Mouse (Mus musculus): ENCODE measurements around the gene Canx.
"Not testable (repeated sequence)": the region's sequence is repeated elsewhere in the genome, so short reads cannot be mapped to it uniquely, and the experiment has no call there.

Canx gene

GRCm38 (mm10) chr11:50325496-50326301 lies at the start of gene Canx:
Canx (minus strand) TSS chr11:50325673.
- peak; percentile 98 to 99 for DNase-seq (ENCODE audit: low spot score in 2 of 2)

GRCm38 (mm10) chr11:50374286-50375015 lies 49.0 kb upstream of the Canx start:
- DNase-seq (ENCODE audit: low spot score in 2 of 2), result no peak

- no peak for DNase-seq (ENCODE audit: low spot score in 2 of 2)
Observed at GRCm38 (mm10) chr11:50373621-50374020, 48.1 kb upstream of the Canx start.

DNA sequence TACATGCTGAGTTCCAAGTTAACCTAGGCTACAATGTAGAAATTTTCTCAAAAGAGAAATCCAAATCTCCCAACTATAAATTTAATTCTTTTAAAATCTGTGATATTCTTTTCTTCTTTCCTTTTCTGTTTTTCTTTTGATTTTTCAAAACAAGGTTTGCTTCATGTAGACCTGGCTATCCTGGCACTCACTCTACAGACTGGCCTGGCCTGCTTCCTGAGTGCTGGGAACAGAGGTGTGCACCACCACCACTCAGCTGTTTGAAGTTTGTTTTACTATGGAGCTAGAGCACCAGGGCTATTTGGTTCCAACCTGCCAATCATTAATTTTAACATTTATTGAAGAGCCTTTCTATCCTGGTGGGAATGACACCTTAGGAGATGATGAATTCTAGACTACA lies 47.6 kb upstream of the Canx start:
- DNase-seq (ENCODE audit: low spot score in 2 of 2), result no peak

DNA sequence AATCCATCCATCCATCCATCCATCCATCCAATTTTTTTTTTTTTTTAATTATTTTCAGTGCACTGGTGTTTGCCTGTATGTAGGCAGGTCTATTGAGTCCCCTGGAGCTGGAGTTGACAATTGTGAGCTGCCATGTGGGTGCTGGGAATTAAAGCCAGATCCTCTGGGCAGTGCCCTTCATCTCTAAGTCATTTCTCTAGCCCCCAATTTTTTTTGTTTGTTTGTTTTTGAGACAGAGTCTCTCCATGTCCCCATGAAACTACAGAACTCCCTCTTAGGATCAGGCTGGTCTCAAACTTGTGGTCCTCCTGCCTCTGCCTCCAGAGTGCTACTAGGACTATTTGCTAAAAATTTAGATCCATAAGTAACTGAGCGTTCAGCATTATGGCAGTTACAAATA lies 46.4 kb upstream of the Canx start:
- DNase-seq (ENCODE audit: low spot score in 2 of 2), result no peak

DNA sequence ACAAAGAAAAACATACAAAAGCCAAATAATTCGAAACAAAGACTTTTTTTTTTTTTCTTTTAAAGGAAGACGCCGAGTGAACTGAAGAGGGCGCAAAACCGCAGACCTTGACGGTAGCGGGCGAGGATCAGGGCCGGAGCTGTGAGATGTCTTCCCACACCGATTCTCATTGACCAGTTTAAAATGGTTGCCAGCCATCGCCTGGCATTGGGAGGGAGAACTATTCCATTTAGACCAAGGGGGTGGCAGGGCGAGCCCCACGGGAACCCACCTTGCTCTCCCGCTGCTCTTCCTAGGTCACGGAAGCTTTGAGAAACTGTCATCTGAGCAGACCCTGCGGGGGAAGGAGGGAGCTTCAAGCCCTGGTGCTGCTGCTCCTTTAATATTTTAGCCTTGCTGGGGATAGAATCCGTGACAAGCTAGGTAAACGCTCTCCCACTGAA lies 45.9 kb upstream of the Canx start:
- no peak for DNase-seq (ENCODE audit: low spot score in 2 of 2)

DNA sequence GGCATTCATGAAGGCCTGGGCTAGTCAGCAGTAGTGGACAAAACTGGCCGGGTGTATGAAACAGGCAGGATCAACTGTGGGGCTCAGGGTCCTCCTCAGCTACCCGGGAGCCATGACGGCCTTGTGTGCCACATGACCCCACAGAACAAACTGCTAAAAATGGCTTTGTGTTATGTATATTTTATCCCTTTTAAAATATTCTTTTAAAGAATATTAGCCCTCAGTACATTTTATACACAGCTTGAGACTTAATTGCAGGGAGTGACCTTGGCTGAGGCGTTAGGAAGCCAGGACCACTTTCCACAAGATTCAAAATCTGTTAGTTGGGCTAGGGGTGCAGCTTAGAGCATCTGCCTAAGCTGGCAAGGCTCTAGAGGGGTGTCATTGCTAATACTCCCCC lies 45.5 kb upstream of the Canx start:
- no peak for DNase-seq (ENCODE audit: low spot score in 2 of 2)

- DNase-seq (ENCODE audit: low spot score in 2 of 2), result no peak
Observed at GRCm38 (mm10) chr11:50369360-50369911, 44.0 kb upstream of the Canx start.

GRCm38 (mm10) chr11:50367531-50367930 lies 42.1 kb upstream of the Canx start:
- DNase-seq (ENCODE audit: low spot score in 2 of 2), result no peak

GRCm38 (mm10) chr11:50365322-50365721 lies 39.8 kb upstream of the Canx start:
- no peak for DNase-seq (ENCODE audit: low spot score in 2 of 2)

- DNase-seq (ENCODE audit: low spot score in 2 of 2), result peak; percentile 48 to 67
Observed at GRCm38 (mm10) chr11:50364548-50364947, 39.1 kb upstream of the Canx start.

- not testable (repeated sequence) for DNase-seq (ENCODE audit: low spot score in 2 of 2)
Observed at GRCm38 (mm10) chr11:50361282-50361681, 35.8 kb upstream of the Canx start.

- DNase-seq (ENCODE audit: low spot score in 2 of 2), result peak; percentile 49 to 64
Observed at GRCm38 (mm10) chr11:50358950-50359861, 33.7 kb upstream of the Canx start.

- no peak for DNase-seq (ENCODE audit: low spot score in 2 of 2)
Observed at GRCm38 (mm10) chr11:50355395-50355794, 29.9 kb upstream of the Canx start.

GRCm38 (mm10) chr11:50354851-50355250 lies 29.4 kb upstream of the Canx start:
- no peak for DNase-seq (ENCODE audit: low spot score in 2 of 2)

DNA sequence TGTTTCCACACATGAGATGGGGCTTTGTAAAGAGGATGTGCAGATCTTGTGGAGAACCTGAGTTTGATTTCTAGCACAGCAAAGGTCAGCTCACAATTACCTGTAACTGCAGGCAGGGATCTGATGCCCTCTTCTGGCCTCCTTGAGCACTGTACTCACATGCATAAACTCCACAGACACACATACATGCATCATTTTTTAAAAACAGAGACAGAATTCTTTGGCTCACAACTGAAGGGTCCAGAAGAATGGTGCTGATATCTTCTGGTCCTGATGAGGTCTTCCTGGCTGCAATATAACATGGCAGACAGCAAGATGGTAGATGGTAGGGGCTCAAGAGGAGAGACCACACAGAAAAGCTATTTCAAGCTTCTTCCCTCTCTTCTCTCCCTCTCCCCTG lies 28.7 kb upstream of the Canx start, which contains the start of gene Cby3:
Gene Cby3, plus strand, starts transcription at position 301 of the 400 bp plus-strand sequence.
- no peak for DNase-seq (ENCODE audit: low spot score in 2 of 2)

DNA sequence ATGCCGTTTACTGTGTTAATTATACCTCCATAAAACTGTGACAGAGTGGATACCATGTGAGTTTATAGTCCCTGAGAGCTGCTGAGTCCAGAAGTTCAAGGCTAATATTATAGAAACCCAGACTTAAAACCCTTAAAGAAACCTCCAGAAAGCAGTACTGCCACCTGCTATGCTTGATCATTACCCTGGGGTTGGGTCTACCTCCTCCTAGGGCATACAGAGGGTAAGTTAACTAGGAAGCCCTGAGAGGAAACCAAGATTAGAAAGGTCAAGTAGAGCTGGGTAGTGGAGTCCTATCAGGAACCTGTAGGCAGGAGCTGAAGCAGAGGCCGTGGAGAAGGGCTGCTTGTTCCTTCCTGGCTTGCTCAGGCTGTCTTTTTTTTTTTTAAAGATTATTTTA lies 26.7 kb upstream of the Canx start:
- DNase-seq (ENCODE audit: low spot score in 2 of 2), result no peak

DNA sequence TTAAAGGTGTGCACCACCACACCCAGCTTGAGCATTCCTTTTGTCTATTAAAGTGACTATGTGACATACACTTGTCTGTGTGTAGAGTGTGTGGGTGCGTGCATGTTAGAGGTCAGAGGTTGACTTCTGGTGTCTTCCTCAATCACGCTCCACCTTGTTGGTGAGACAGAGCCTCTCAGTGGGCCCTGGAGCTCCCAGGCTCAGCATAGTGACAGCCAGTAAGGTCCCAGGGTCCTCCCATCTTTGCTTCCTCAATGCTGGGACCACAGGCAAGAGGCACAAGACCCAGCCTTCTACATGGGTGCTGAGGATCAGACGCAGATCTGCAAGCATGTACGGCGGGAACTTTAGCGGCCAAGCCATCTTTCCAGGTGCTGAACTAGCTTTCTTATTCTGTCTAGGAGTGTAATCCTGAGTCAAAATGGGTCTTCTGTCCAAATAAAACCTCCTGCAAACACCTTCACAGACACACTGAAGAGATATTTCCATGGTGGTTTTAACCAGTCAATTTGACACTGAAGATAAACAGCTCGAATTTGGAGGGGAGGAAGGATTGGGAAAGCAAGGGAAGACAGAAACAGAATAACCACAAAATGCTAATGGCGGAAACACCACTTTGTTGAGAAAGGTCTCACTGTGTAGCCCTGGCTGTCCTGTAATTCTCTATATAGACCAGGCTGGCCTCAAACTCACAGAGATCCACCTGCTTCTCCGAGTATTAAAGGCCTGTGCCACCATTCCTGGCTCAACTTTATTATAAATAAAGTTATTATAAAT lies 21.0 kb upstream of the Canx start:
- no peak for DNase-seq (ENCODE audit: low spot score in 2 of 2)

DNA sequence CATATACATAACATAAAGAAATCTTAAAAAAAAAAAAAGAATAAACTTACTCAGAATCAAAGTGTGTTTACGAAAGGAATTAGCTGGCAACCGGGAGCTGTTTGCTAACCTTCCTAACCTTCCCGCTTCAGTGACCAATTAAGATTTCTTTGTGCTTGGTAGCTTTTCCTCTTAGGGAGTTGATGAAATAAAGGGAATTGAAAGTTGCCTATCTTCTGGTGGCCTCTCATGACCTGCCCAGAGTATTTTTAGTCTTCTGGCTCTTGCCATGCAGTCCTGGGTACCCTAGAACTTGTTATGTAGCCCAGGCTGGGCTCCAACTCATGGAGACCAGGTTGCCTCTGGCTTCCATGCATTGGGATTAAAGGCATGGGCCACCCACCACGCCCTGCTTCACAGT lies 20.0 kb upstream of the Canx start:
- no peak for DNase-seq (ENCODE audit: low spot score in 2 of 2)

GRCm38 (mm10) chr11:50336891-50337290 lies 11.4 kb upstream of the Canx start:
- DNase-seq (ENCODE audit: low spot score in 2 of 2), result no peak

DNA sequence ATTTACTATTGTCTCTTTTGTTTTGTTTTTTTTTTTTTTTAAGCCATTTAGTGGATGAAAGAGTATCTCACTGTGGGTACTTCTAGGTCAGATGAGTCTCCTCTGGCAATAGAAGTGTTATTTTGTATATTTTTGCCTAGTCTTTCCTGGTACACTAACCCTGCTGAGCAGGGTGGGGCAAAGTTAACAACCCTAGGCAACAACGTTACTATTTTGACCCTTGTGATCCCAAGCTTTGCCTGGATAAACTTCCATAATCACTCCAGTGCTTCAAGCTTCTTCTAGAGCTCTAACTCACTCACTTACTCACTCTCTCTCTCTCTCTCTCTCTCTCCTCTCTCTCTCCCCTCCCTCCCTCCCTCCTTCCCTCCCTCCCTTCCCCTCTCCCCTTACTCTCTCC lies 10.7 kb upstream of the Canx start:
- no peak for DNase-seq (ENCODE audit: low spot score in 2 of 2)
